Mouse (Mus musculus): ENCODE data around the gene Olfr1231. TPM values are rescaled to one million over a fixed set of nuclear protein-coding genes. Genes with fewer than 3 reads are reported as not detected.

Olfr1231 gene
- polyA plus RNA-seq (2014; fragmentation: Illumina TruSeq; extraction: RNeasy Lipid Tissue Mini Kit (QIAGEN cat#74804)), result not detected

DNA sequence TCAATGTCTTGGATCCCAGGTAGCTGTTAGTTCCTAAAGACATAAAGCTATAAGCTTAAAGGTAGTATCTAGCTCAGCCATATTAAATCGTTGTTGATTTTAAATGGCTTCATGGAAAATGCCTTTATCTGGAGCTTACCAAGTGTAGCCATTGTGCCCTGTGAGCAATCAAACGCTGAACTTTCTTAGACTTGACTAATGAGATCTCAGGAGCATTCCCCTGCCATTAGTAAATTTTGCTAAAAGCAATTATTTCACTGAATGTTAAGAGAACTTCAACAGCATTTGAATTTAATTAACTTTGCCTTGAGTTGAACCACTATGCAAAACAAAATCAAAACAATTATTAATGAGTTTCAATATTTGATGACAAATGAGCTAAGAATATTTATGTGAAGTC lies at the start of gene Olfr1231:
Gene Olfr1231, minus strand, starts transcription at position 101 of the 400 bp plus-strand sequence.

DNA sequence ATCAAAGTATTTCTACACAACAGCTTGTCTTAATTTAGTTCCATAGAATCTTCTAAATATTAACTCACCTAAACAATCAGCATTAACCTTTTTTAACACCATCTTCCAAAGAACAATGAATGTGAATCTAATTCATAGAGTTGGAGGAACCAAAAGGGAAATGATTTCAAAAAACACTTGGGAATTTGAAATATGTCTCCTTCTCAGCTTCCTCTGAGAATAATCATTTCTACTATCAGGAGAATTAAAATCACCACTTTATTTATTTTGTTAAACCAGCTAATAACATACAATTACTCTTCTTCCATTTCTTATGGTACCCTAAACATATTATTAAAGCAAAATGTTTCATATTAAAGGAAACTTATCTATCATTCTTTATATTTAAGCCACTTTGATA lies 35.4 kb upstream of the Olfr1231 start, which contains the start of gene Olfr1233:
Gene Olfr1233, minus strand, starts transcription at position 101 of the 400 bp plus-strand sequence.

DNA sequence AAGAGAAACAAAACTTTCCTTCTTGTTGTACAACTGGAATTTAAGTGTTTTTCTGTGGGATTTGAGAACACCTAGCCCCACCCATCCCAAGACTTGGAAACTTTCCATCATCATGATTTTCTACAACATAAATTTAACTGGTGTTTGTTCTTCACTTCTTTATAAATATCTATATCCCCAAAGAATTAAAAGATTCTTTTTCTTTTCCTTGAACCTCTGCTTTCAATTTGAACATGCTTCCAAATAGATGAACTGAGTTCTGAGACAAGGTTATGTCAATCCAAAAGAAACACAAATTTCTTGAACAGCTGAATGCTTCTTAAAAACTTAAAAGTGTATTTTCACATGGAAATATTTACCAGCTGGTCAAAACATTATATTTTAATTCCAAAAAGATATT lies 22.7 kb upstream of the Olfr1231 start, which contains the start of gene Olfr1232:
Gene Olfr1232, minus strand, starts transcription at position 101 of the 400 bp plus-strand sequence.

DNA sequence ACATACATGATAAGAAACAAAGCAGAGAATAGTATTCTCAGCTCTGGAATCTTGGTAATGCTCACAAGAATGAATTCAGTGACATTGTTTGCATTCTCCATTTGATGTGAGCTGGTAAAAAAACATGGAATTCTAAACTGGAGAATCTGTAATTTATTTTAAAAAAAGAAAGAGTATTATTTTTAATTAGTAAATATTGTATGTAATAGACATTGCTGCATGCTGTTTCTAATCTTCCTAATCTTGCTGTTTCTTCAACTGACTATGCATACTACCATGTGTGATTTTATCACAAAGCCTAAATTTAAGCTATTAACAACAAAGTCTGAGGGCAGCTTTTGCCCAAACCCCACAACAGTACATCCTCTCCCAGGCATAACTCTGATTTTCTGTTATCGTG lies 9.7 kb downstream of the Olfr1231 start, which contains the start of gene Olfr1230:
Gene Olfr1230, minus strand, starts transcription at position 101 of the 400 bp plus-strand sequence.

DNA sequence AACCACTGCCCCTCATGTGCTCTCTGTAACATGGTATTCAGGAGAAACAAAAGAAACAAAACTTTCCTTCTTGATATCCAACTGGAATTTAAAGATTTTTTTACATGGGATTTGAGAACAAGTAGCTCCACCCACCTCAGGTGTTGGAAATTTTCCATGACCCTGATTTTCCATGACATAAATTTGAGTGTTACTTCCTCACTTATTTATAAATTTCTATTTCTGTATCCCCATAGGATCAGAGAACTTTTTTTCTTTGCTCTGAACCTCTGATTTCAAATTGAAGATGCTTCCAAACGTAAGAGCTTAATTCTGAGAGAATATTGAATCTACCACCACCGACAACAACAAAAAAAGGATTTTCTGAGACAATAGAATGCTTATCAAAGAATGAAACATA lies 19.0 kb downstream of the Olfr1231 start, which contains the start of gene Olfr1229:
Gene Olfr1229, minus strand, starts transcription at position 101 of the 400 bp plus-strand sequence.

DNA sequence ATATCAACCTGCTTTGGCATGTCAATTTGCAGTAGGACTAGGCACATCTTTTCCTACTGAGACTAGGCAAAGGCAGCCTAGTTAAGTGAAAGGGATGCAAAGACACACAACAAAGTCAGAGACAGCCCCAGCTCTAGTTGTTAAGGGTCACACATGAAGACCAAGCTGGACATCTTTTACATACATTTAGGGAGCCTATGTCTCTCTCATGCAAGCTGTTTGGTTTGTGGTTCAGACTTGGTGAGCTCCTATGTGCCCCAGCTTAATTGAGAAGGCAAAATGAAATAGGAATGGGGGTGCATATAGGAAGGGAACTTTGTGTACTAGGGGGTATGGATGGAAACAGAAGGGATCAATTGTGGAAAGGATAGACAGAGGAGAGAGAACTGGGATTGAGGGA lies 52.9 kb downstream of the Olfr1231 start, which contains the start of gene Olfr1228:
Gene Olfr1228, minus strand, starts transcription at position 101 of the 400 bp plus-strand sequence.

Other genes starting within 250 kb of the Olfr1231 start
- not detected for gene Olfr1218, start 245.9 kb downstream of the Olfr1231 start, polyA plus RNA-seq (2014; fragmentation: Illumina TruSeq; extraction: RNeasy Lipid Tissue Mini Kit (QIAGEN cat#74804))
- gene Olfr1219, start 223.6 kb downstream of the Olfr1231 start, polyA plus RNA-seq (2014; fragmentation: Illumina TruSeq; extraction: RNeasy Lipid Tissue Mini Kit (QIAGEN cat#74804)), result not detected
- gene Olfr1220, start 200.2 kb downstream of the Olfr1231 start, polyA plus RNA-seq (2014; fragmentation: Illumina TruSeq; extraction: RNeasy Lipid Tissue Mini Kit (QIAGEN cat#74804)), result not detected
- gene Olfr1221, start 189.8 kb downstream of the Olfr1231 start, polyA plus RNA-seq (2014; fragmentation: Illumina TruSeq; extraction: RNeasy Lipid Tissue Mini Kit (QIAGEN cat#74804)), result not detected
- not detected for gene Olfr1222, start 174.0 kb downstream of the Olfr1231 start, polyA plus RNA-seq (2014; fragmentation: Illumina TruSeq; extraction: RNeasy Lipid Tissue Mini Kit (QIAGEN cat#74804))
- not detected for gene Olfr1223, start 155.5 kb downstream of the Olfr1231 start, polyA plus RNA-seq (2014; fragmentation: Illumina TruSeq; extraction: RNeasy Lipid Tissue Mini Kit (QIAGEN cat#74804))
- not detected for gene Olfr1224-ps1, start 143.0 kb downstream of the Olfr1231 start, polyA plus RNA-seq (2014; fragmentation: Illumina TruSeq; extraction: RNeasy Lipid Tissue Mini Kit (QIAGEN cat#74804))
- not detected for gene Olfr1225, start 132.4 kb downstream of the Olfr1231 start, polyA plus RNA-seq (2014; fragmentation: Illumina TruSeq; extraction: RNeasy Lipid Tissue Mini Kit (QIAGEN cat#74804))
- gene Olfr1226, start 107.0 kb downstream of the Olfr1231 start, polyA plus RNA-seq (2014; fragmentation: Illumina TruSeq; extraction: RNeasy Lipid Tissue Mini Kit (QIAGEN cat#74804)), result not detected
- gene Olfr1228, start 53.0 kb downstream of the Olfr1231 start, polyA plus RNA-seq (2014; fragmentation: Illumina TruSeq; extraction: RNeasy Lipid Tissue Mini Kit (QIAGEN cat#74804)), result not detected
- gene Olfr1229, start 19.1 kb downstream of the Olfr1231 start, polyA plus RNA-seq (2014; fragmentation: Illumina TruSeq; extraction: RNeasy Lipid Tissue Mini Kit (QIAGEN cat#74804)), result not detected
- gene Olfr1230, start 9.8 kb downstream of the Olfr1231 start, polyA plus RNA-seq (2014; fragmentation: Illumina TruSeq; extraction: RNeasy Lipid Tissue Mini Kit (QIAGEN cat#74804)), result not detected
- gene Olfr1232, start 22.6 kb upstream of the Olfr1231 start, polyA plus RNA-seq (2014; fragmentation: Illumina TruSeq; extraction: RNeasy Lipid Tissue Mini Kit (QIAGEN cat#74804)), result not detected
- not detected for gene Olfr1233, start 35.3 kb upstream of the Olfr1231 start, polyA plus RNA-seq (2014; fragmentation: Illumina TruSeq; extraction: RNeasy Lipid Tissue Mini Kit (QIAGEN cat#74804))
- not detected for gene Olfr1234, start 57.8 kb upstream of the Olfr1231 start, polyA plus RNA-seq (2014; fragmentation: Illumina TruSeq; extraction: RNeasy Lipid Tissue Mini Kit (QIAGEN cat#74804))
- not detected for gene Olfr1238, start 102.6 kb upstream of the Olfr1231 start, polyA plus RNA-seq (2014; fragmentation: Illumina TruSeq; extraction: RNeasy Lipid Tissue Mini Kit (QIAGEN cat#74804))
- not detected for gene Olfr1239, start 113.3 kb upstream of the Olfr1231 start, polyA plus RNA-seq (2014; fragmentation: Illumina TruSeq; extraction: RNeasy Lipid Tissue Mini Kit (QIAGEN cat#74804))
- gene Olfr1240, start 135.9 kb upstream of the Olfr1231 start, polyA plus RNA-seq (2014; fragmentation: Illumina TruSeq; extraction: RNeasy Lipid Tissue Mini Kit (QIAGEN cat#74804)), result not detected
- gene Olfr1241, start 180.1 kb upstream of the Olfr1231 start, polyA plus RNA-seq (2014; fragmentation: Illumina TruSeq; extraction: RNeasy Lipid Tissue Mini Kit (QIAGEN cat#74804)), result not detected
- gene Olfr1242, start 191.3 kb upstream of the Olfr1231 start, polyA plus RNA-seq (2014; fragmentation: Illumina TruSeq; extraction: RNeasy Lipid Tissue Mini Kit (QIAGEN cat#74804)), result not detected
- gene Olfr1243, start 224.4 kb upstream of the Olfr1231 start, polyA plus RNA-seq (2014; fragmentation: Illumina TruSeq; extraction: RNeasy Lipid Tissue Mini Kit (QIAGEN cat#74804)), result not detected

Data from ovary, adult 10 weeks (tissue).